Mouse (Mus musculus) neural tube, embryonic 11.5 days (tissue): ENCODE measurements at regions not wholly inside any gene's neighbourhood (a gene's known extent, or its start where the extent isn't known, plus 50 kb on each side); places are given as distances from the start of the nearest gene placed in this dataset.

Experiments
- ATAC-seq: fragments of 200-750 bp; cut with Nextera tagmentation; 2 replicates; pipeline ENCODE4 v1.8.0; 2017; ENCODE audit warnings: moderate number of reproducible peaks, mild to moderate bottlenecking, moderate TSS enrichment, moderate library complexity; ENCODE audit not compliant: insufficient read depth, low FRiP score, low TSS enrichment
- DNase-seq: peaks from one replicate; pipeline ENCODE4 v3.0.0-alpha.2; 2015; ENCODE audit warnings: low spot score
- H3K27ac ChIP-seq: fragments of 300-500 bp; sonication (generic); 2 replicates; pipeline ENCODE4 v1.5.1; 2014; ENCODE audit warnings: low read depth, mild to moderate bottlenecking, low read length
- H3K27me3 ChIP-seq: fragments of 300-500 bp; sonication (generic); 2 replicates; pipeline ENCODE4 v1.6.1; 2014; ENCODE audit warnings: mild to moderate bottlenecking, low read length, mixed read lengths; ENCODE audit not compliant: control insufficient read depth, insufficient read depth
- H3K36me3 ChIP-seq: fragments of 300-500 bp; sonication (generic); 2 replicates; pipeline ENCODE4 v1.6.1; 2014; ENCODE audit warnings: mild to moderate bottlenecking, low read length, moderate library complexity, mixed read lengths; ENCODE audit not compliant: control insufficient read depth, insufficient read depth
- H3K4me1 ChIP-seq: fragments of 300-500 bp; sonication (generic); 2 replicates; pipeline ENCODE4 v1.6.1; 2014; ENCODE audit warnings: low read length, mixed read lengths; ENCODE audit not compliant: control insufficient read depth, insufficient read depth
- H3K4me2 ChIP-seq: fragments of 300-500 bp; sonication (generic); 2 replicates; pipeline ENCODE4 v1.6.1; 2014; ENCODE audit warnings: low read depth, mild to moderate bottlenecking, moderate library complexity
- H3K4me3 ChIP-seq: fragments of 300-500 bp; sonication (generic); 2 replicates; pipeline ENCODE4 v1.5.1; 2014; ENCODE audit warnings: low read depth, low read length
- H3K9ac ChIP-seq: fragments of 300-500 bp; sonication (generic); 2 replicates; pipeline ENCODE4 v1.6.1; 2014; ENCODE audit warnings: mild to moderate bottlenecking, low read length
- H3K9me3 ChIP-seq: fragments of 300-500 bp; sonication (generic); 2 replicates; pipeline ENCODE4 v1.6.1; 2016; ENCODE audit warnings: low read length; ENCODE audit not compliant: control insufficient read depth
- WGBS: fragments of 180-500 bp; shearing (Covaris S2); extraction: QIAGEN DNeasy Blood & Tissue Kit; methylation state at CpG from one replicate; pipeline ENCODE4 v1.1.7; 2014; 5-methylcytosine and 5-hydroxymethylcytosine counted together

GRCm38 (mm10) chrX:166707029-166707428 lies 121.5 kb upstream of the Egfl6 start:
- Histone ChIP-seq H3K36me3 (no peaks in the 10 kb centered on the region), H3K9me3 (no peaks in the 10 kb centered on the region), H3K4me2 (no peak overlapping the region), H3K27me3 (0 out of 2 replicates have a peak, but pooled peaks cover 2% of the 10 kb centered on the region), H3K9ac (no peak overlapping the region), H3K27ac (no peak overlapping the region), H3K4me3 (no peak overlapping the region), H3K4me1 (no peaks in the 10 kb centered on the region)
- DNase-seq (no peak), ATAC-seq (no peak)
- 53% methylated on average over 1 of the region's 1 CpGs for WGBS

DNA sequence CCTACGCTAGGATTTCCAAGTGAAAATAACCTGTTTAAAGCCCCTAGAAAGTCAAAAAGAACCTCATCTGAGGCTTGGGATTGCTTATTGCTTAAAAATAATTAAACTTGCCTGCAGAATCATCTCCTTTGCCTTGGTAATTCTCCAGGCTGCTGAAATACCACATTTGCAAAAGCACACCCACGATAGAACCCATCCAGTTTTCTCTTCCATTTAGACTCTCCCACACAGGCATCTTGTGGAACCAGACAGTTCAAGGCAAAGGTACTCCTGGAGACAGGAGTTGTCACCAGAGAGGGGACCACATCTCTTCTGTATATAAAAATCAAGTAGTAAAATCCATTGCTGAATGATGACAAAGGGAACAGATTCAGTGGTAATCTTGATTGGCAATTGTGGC lies 118.8 kb upstream of the Egfl6 start:
- Histone ChIP-seq H3K9ac (no peak overlapping the region), H3K27me3 (no peaks in the 10 kb centered on the region), H3K27ac (no peak overlapping the region), H3K4me3 (no peak overlapping the region), H3K9me3 (no peaks in the 10 kb centered on the region), H3K4me1 (no peaks in the 10 kb centered on the region), H3K36me3 (no peaks in the 10 kb centered on the region), H3K4me2 (no peak overlapping the region)
- 85% methylated on average over 2 of the region's 2 CpGs for WGBS
- ATAC-seq, result no peak
- DNase-seq, result no peak

GRCm38 (mm10) chrX:166694219-166694618 lies 108.7 kb upstream of the Egfl6 start:
- Histone ChIP-seq H3K4me1 (no peaks in the 10 kb centered on the region), H3K4me3 (no peak overlapping the region), H3K9me3 (no peaks in the 10 kb centered on the region), H3K36me3 (no peaks in the 10 kb centered on the region), H3K27ac (no peak overlapping the region), H3K27me3 (no peaks in the 10 kb centered on the region), H3K9ac (no peak overlapping the region), H3K4me2 (no peak overlapping the region)
- no peak for DNase-seq
- ATAC-seq, result no peak
- 85% methylated on average over 3 of the region's 3 CpGs for WGBS

- Histone ChIP-seq H3K27ac (no peak overlapping the region), H3K27me3 (no peaks in the 10 kb centered on the region), H3K4me1 (no peaks in the 10 kb centered on the region), H3K9me3 (no peaks in the 10 kb centered on the region), H3K9ac (no peak overlapping the region), H3K4me2 (no peak overlapping the region), H3K4me3 (no peak overlapping the region), H3K36me3 (no peaks in the 10 kb centered on the region)
- ATAC-seq, result no peak
- no peak for DNase-seq
- 52% methylated on average over 3 of the region's 3 CpGs for WGBS
These were observed 103.3 kb upstream of the Egfl6 start for GRCm38 (mm10) chrX:166688779-166689178.

DNA sequence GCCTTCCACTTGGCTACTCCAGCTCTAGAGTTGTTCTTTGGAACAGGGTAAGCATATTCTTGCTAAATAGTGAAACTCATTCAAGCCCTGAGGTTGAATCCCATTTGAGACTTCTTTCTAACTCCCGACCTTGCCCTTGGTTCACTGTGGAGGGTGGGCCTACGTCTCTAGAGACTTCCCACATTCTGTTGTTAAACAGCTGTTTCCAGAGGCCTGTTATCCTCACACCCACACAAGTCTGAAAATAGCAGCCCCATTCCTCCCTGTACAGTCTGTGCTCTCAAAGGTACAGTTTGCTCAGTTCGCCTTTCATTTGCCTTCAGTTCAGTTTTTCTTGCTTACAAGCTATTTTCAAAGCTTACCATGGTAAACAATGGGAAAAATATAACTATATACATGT lies 87.9 kb upstream of the Egfl6 start:
- DNase-seq (no peak), ATAC-seq (no peak)
- Histone ChIP-seq H3K4me3 (no peak overlapping the region), H3K27me3 (no peaks in the 10 kb centered on the region), H3K36me3 (no peaks in the 10 kb centered on the region), H3K27ac (no peak overlapping the region), H3K4me2 (no peak overlapping the region), H3K9me3 (no peaks in the 10 kb centered on the region), H3K9ac (no peak overlapping the region), H3K4me1 (no peaks in the 10 kb centered on the region)
- WGBS, result 81% methylated on average over 3 of the region's 3 CpGs

DNA sequence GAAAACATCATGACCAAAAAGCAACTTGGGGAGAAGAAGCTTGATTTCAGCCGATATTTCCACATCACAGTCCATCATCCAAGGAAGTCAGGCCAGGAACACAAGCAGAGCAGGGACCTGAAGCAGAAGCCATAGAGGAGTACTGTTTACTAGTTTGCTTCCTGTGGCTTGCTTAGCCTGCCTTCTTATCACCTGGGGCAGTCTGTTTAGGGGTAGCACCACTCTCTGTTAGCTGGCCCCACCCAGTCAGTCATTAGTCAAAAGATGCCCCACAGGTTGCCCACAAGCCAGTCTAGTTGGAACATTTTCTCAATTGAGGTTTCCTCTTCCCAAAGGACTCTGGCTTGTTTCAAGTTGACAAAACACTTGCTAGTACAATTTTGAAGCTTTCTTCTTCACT lies 87.1 kb upstream of the Egfl6 start:
- WGBS, result 93% methylated on average over 1 of the region's 1 CpGs
- ATAC-seq (no peak), DNase-seq (no peak)
- no peak overlapping the region for H3K9ac ChIP-seq
- H3K4me1 ChIP-seq, result no peaks in the 10 kb centered on the region
- no peak overlapping the region for H3K4me2 ChIP-seq
- H3K9me3 ChIP-seq, result no peaks in the 10 kb centered on the region
- H3K27ac ChIP-seq, result no peak overlapping the region
- H3K27me3 ChIP-seq, result no peaks in the 10 kb centered on the region
- no peaks in the 10 kb centered on the region for H3K36me3 ChIP-seq
- H3K4me3 ChIP-seq, result no peak overlapping the region

DNA sequence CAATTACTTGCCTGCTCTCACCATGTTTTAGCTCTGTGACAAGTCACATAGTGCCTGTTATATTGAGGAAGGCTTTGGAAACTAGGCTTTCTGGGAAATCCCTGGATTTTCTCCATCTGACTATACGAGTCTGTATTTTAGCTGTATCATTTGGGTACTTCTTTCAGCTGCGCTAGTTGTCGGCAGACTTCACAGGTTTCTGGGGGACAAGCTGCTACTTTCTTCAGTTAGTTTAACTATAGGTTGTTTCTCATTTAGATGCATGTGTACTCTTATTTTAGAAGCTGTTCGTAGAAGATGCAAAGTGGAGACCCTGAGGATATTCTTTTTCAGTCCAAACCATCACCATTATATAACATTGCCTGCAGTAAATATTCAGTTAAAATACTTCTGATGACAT lies 86.3 kb upstream of the Egfl6 start:
- H3K4me3 ChIP-seq, result no peak overlapping the region
- no peaks in the 10 kb centered on the region for H3K27me3 ChIP-seq
- H3K27ac ChIP-seq, result no peak overlapping the region
- no peak for ATAC-seq
- 90% methylated on average over 4 of the region's 4 CpGs for WGBS
- H3K36me3 ChIP-seq, result no peaks in the 10 kb centered on the region
- no peak overlapping the region for H3K4me2 ChIP-seq
- no peak for DNase-seq
- H3K9ac ChIP-seq, result no peak overlapping the region
- H3K9me3 ChIP-seq, result no peaks in the 10 kb centered on the region
- H3K4me1 ChIP-seq, result no peaks in the 10 kb centered on the region

GRCm38 (mm10) chrX:166666304-166666703 lies 80.8 kb upstream of the Egfl6 start:
- Histone ChIP-seq H3K27ac (no peak overlapping the region), H3K4me1 (no peaks in the 10 kb centered on the region), H3K4me3 (no peak overlapping the region), H3K27me3 (no peaks in the 10 kb centered on the region), H3K9me3 (no peaks in the 10 kb centered on the region), H3K4me2 (no peak overlapping the region), H3K9ac (no peak overlapping the region), H3K36me3 (no peaks in the 10 kb centered on the region)
- DNase-seq (no peak), ATAC-seq (no peak)
- WGBS, result 82% methylated on average over 2 of the region's 2 CpGs

- no peak overlapping the region for H3K4me3 ChIP-seq
- DNase-seq (peak; percentile 35), ATAC-seq (0 out of 2 replicates have a peak, but pooled peaks have one; percentile 32)
- H3K9me3 ChIP-seq, result no peaks in the 10 kb centered on the region
- no peaks in the 10 kb centered on the region for H3K27me3 ChIP-seq
- 42% methylated on average over 6 of the region's 6 CpGs for WGBS
- peak overlapping the region; percentile 8 for H3K27ac ChIP-seq
- H3K4me1 ChIP-seq, result no peaks in the 10 kb centered on the region
- H3K36me3 ChIP-seq, result no peaks in the 10 kb centered on the region
- H3K4me2 ChIP-seq, result no peak overlapping the region
- no peak overlapping the region for H3K9ac ChIP-seq
These were observed 76.3 kb upstream of the Egfl6 start for GRCm38 (mm10) chrX:166661808-166662207.
